Mouse (Mus musculus): ENCODE measurements around the gene Zfp422. TPM values are rescaled to one million over a fixed set of nuclear protein-coding genes. Genes with fewer than 3 reads are reported as not detected.

Zfp422 gene
- 184 and 199 TPM in 2 replicates for polyA plus RNA-seq (2015; fragmentation: Nextera tagmentation; extraction: Ambion mirVana)

- Histone ChIP-seq H3K9ac (peak within 1 kb of the TSS; percentile 97), H3K36me3 (peaks cover 23% of the 10 kb centered on the region), H3K27me3 (no peaks in the 10 kb centered on the region), H3K4me3 (replicated peaks) (peak within 1 kb of the TSS; percentile 90), H3K27ac (peak within 1 kb of the TSS; percentile 94), H3K4me1 (peaks cover 7% of the 10 kb centered on the region), H3K9me3 (replicated peaks) (no peaks in the 10 kb centered on the region), H3K4me2 (peak within 1 kb of the TSS; percentile 62)
- WGBS = under 1% methylated on average over 55 of the region's 56 CpGs
- ATAC-seq (replicated peaks; ENCODE audit: low FRiP score) = peak; percentile 93
Observed at GRCm38 (mm10) chr6:116628539-116629171, at the start of gene Zfp422. Zfp422 (minus strand) TSS chr6:116628999.

GRCm38 (mm10) chr6:116677321-116677720, 48.5 kb upstream of the Zfp422 start:
- H3K4me3 ChIP-seq (replicated peaks) = no peak overlapping the region
- no peaks in the 10 kb centered on the region for H3K36me3 ChIP-seq
- no peak overlapping the region for H3K4me2 ChIP-seq
- no peaks in the 10 kb centered on the region for H3K9me3 ChIP-seq (replicated peaks)
- peaks cover 4% of the 10 kb centered on the region for H3K27me3 ChIP-seq
- ATAC-seq (replicated peaks; ENCODE audit: low FRiP score) = no peak
- H3K9ac ChIP-seq = no peak overlapping the region
- 70% methylated on average over 6 of the region's 6 CpGs for WGBS
- H3K27ac ChIP-seq = no peak overlapping the region
- H3K4me1 ChIP-seq = peaks cover 18% of the 10 kb centered on the region

GRCm38 (mm10) chr6:116676355-116676913, 47.6 kb upstream of the Zfp422 start:
- no peak for ATAC-seq (replicated peaks; ENCODE audit: low FRiP score)
- no peak overlapping the region for H3K9ac ChIP-seq
- H3K27me3 ChIP-seq = peaks cover 11% of the 10 kb centered on the region
- no peak overlapping the region for H3K4me3 ChIP-seq (replicated peaks)
- H3K4me2 ChIP-seq = no peak overlapping the region
- peaks cover 23% of the 10 kb centered on the region for H3K4me1 ChIP-seq
- H3K9me3 ChIP-seq (replicated peaks) = no peaks in the 10 kb centered on the region
- H3K27ac ChIP-seq = no peak overlapping the region
- 58% methylated on average over 10 of the region's 10 CpGs for WGBS
- H3K36me3 ChIP-seq = no peaks in the 10 kb centered on the region

GRCm38 (mm10) chr6:116674283-116674886, 45.6 kb upstream of the Zfp422 start:
- no peak; the same call in 1 of the 2 replicates for ATAC-seq (replicated peaks; ENCODE audit: low FRiP score)
- peak overlapping the region; percentile 80 for H3K27ac ChIP-seq
- H3K4me2 ChIP-seq = peak overlapping the region; percentile 96
- no peaks in the 10 kb centered on the region for H3K9me3 ChIP-seq (replicated peaks)
- peak overlapping the region; percentile 52 for H3K4me3 ChIP-seq (replicated peaks)
- 24% methylated on average over 16 of the region's 16 CpGs for WGBS
- H3K36me3 ChIP-seq = no peaks in the 10 kb centered on the region
- H3K4me1 ChIP-seq = peaks cover 41% of the 10 kb centered on the region
- peaks cover 23% of the 10 kb centered on the region for H3K27me3 ChIP-seq
- H3K9ac ChIP-seq = peak overlapping the region; percentile 50; the same call in 1 of the 2 replicates

GRCm38 (mm10) chr6:116673471-116674282, 44.9 kb upstream of the Zfp422 start, which contains the start of gene Rassf4:
Rassf4 (minus strand) TSS chr6:116673952.
- H3K4me1 ChIP-seq = peaks cover 41% of the 10 kb centered on the region
- peak within 1 kb of the TSS; percentile 80 for H3K27ac ChIP-seq
- WGBS = under 1% methylated on average over 44 of the region's 44 CpGs
- peak within 1 kb of the TSS; percentile 96 for H3K4me2 ChIP-seq
- H3K9ac ChIP-seq = peak within 1 kb of the TSS; percentile 50
- no peaks in the 10 kb centered on the region for H3K9me3 ChIP-seq (replicated peaks)
- peak within 1 kb of the TSS; percentile 52 for H3K4me3 ChIP-seq (replicated peaks)
- ATAC-seq (replicated peaks; ENCODE audit: low FRiP score) = peak; percentile 91
- peaks cover 23% of the 10 kb centered on the region for H3K27me3 ChIP-seq
- no peaks in the 10 kb centered on the region for H3K36me3 ChIP-seq

- no peak for ATAC-seq (replicated peaks; ENCODE audit: low FRiP score)
- H3K27ac ChIP-seq = no peak overlapping the region
- peaks cover 23% of the 10 kb centered on the region for H3K27me3 ChIP-seq
- no peaks in the 10 kb centered on the region for H3K36me3 ChIP-seq
- H3K9me3 ChIP-seq (replicated peaks) = no peaks in the 10 kb centered on the region
- no peak overlapping the region for H3K9ac ChIP-seq
- H3K4me3 ChIP-seq (replicated peaks) = no peak overlapping the region
- H3K4me1 ChIP-seq = peaks cover 41% of the 10 kb centered on the region
- no peak overlapping the region for H3K4me2 ChIP-seq
- WGBS = 74% methylated on average over 5 of the region's 5 CpGs
Observed at GRCm38 (mm10) chr6:116672349-116672748, 43.5 kb upstream of the Zfp422 start.

GRCm38 (mm10) chr6:116671768-116672167, 43.0 kb upstream of the Zfp422 start:
- H3K4me2 ChIP-seq = no peak overlapping the region
- 90% methylated on average over 4 of the region's 4 CpGs for WGBS
- no peak for ATAC-seq (replicated peaks; ENCODE audit: low FRiP score)
- H3K4me1 ChIP-seq = peaks cover 41% of the 10 kb centered on the region
- no peaks in the 10 kb centered on the region for H3K9me3 ChIP-seq (replicated peaks)
- no peak overlapping the region for H3K27ac ChIP-seq
- no peak overlapping the region for H3K9ac ChIP-seq
- no peaks in the 10 kb centered on the region for H3K36me3 ChIP-seq
- H3K27me3 ChIP-seq = peaks cover 23% of the 10 kb centered on the region
- H3K4me3 ChIP-seq (replicated peaks) = no peak overlapping the region

- H3K4me2 ChIP-seq = no peak overlapping the region
- WGBS = 2% methylated on average over 5 of the region's 5 CpGs
- peak; percentile 23; the same call in 1 of the 2 replicates for ATAC-seq (replicated peaks; ENCODE audit: low FRiP score)
Observed at GRCm38 (mm10) chr6:116671031-116671430, 42.2 kb upstream of the Zfp422 start.

GRCm38 (mm10) chr6:116670144-116670543, 41.3 kb upstream of the Zfp422 start:
- Histone ChIP-seq H3K9me3 (replicated peaks) (no peaks in the 10 kb centered on the region), H3K27ac (no peak overlapping the region), H3K36me3 (no peaks in the 10 kb centered on the region), H3K9ac (no peak overlapping the region), H3K27me3 (peaks cover 23% of the 10 kb centered on the region), H3K4me1 (peaks cover 41% of the 10 kb centered on the region), H3K4me2 (peak overlapping the region; percentile 12; the same call in 1 of the 2 replicates), H3K4me3 (replicated peaks) (no peak overlapping the region)
- 47% methylated on average over 6 of the region's 6 CpGs for WGBS
- no peak for ATAC-seq (replicated peaks; ENCODE audit: low FRiP score)

More at GRCm38 (mm10) chr6:116671031-116671430, 42.2 kb upstream of the Zfp422 start:
- no peak overlapping the region for H3K9ac ChIP-seq
- H3K9me3 ChIP-seq (replicated peaks) = no peaks in the 10 kb centered on the region
- H3K4me3 ChIP-seq (replicated peaks) = no peak overlapping the region
- no peaks in the 10 kb centered on the region for H3K36me3 ChIP-seq
- H3K4me1 ChIP-seq = peaks cover 41% of the 10 kb centered on the region
- no peak overlapping the region for H3K27ac ChIP-seq
- H3K27me3 ChIP-seq = peaks cover 23% of the 10 kb centered on the region

GRCm38 (mm10) chr6:116668682-116669470, 40.1 kb upstream of the Zfp422 start:
- H3K9ac ChIP-seq = no peak overlapping the region
- H3K4me2 ChIP-seq = no peak overlapping the region
- H3K4me1 ChIP-seq = peaks cover 30% of the 10 kb centered on the region
- no peaks in the 10 kb centered on the region for H3K9me3 ChIP-seq (replicated peaks)
- H3K4me3 ChIP-seq (replicated peaks) = no peak overlapping the region
- 40% methylated on average over 11 of the region's 11 CpGs for WGBS
- no peaks in the 10 kb centered on the region for H3K36me3 ChIP-seq
- no peak for ATAC-seq (replicated peaks; ENCODE audit: low FRiP score)
- H3K27ac ChIP-seq = no peak overlapping the region
- H3K27me3 ChIP-seq = peaks cover 23% of the 10 kb centered on the region

- Histone ChIP-seq H3K4me3 (replicated peaks) (no peak overlapping the region), H3K27ac (no peak overlapping the region), H3K27me3 (peaks cover 19% of the 10 kb centered on the region), H3K9me3 (replicated peaks) (no peaks in the 10 kb centered on the region), H3K4me2 (no peak overlapping the region), H3K36me3 (no peaks in the 10 kb centered on the region), H3K4me1 (peaks cover 23% of the 10 kb centered on the region), H3K9ac (no peak overlapping the region)
- 79% methylated on average over 3 of the region's 3 CpGs for WGBS
- ATAC-seq (replicated peaks; ENCODE audit: low FRiP score) = no peak
Observed at GRCm38 (mm10) chr6:116667382-116667781, 38.6 kb upstream of the Zfp422 start.

All from kidney, embryonic 15.5 days (tissue).